Mouse (Mus musculus) hindbrain, embryonic 10.5 days (tissue): Measurements from ENCODE around the gene Ighmbp2. TPM values are rescaled to one million over a fixed set of nuclear protein-coding genes. Genes with fewer than 3 reads are reported as not detected.
A peak's percentile ranks its signal among the peaks of the same experiment; 100 is the strongest.

ENCODE experiments used
- DNase-seq: peaks from one replicate; pipeline ENCODE4 v3.0.0-alpha.2; 2017; ENCODE audit warnings: low spot score
- H3K27ac ChIP-seq: fragments of 300-500 bp; sonication (generic); 2 replicates; pipeline ENCODE4 v1.5.1; 2016; ENCODE audit warnings: mild to moderate bottlenecking, moderate library complexity
- H3K27me3 ChIP-seq: fragments of 300-500 bp; sonication (generic); 2 replicates; pipeline ENCODE4 v1.6.1; 2016; ENCODE audit warnings: mild to moderate bottlenecking; ENCODE audit not compliant: poor library complexity, insufficient read depth, severe bottlenecking
- H3K36me3 ChIP-seq: fragments of 300-500 bp; sonication (generic); 2 replicates; pipeline ENCODE4 v1.6.1; 2016; ENCODE audit warnings: mild to moderate bottlenecking, moderate library complexity
- H3K4me1 ChIP-seq: fragments of 300-500 bp; sonication (generic); replicated peaks from 2 replicates; pipeline ENCODE4 v1.6.1; 2016; ENCODE audit warnings: mild to moderate bottlenecking
- H3K4me3 ChIP-seq: fragments of 300-500 bp; sonication (generic); 2 replicates; pipeline ENCODE4 v1.5.1; 2016; ENCODE audit warnings: mild to moderate bottlenecking, moderate library complexity
- H3K9me3 ChIP-seq: fragments of 300-500 bp; sonication (generic); 2 replicates; pipeline ENCODE4 v1.6.1; 2016; ENCODE audit warnings: mild to moderate bottlenecking, moderate library complexity
- WGBS: fragments of 180-500 bp; shearing (Covaris S2); methylation state at CpG from one replicate; pipeline ENCODE4 v1.1.7; 2016; 5-methylcytosine and 5-hydroxymethylcytosine counted together
- polyA plus RNA-seq: library from polyadenylated mRNA; unstranded; fragments of >200 nt; fragmentation: Nextera tagmentation; extraction: Ambion mirVana; gene quantifications from 2 replicates; pipeline ENCODE4 v1.2.1, GENCODE M21; 2016

Ighmbp2 gene
- polyA plus RNA-seq, result 10.9 and 11.2 TPM in 2 replicates

DNA sequence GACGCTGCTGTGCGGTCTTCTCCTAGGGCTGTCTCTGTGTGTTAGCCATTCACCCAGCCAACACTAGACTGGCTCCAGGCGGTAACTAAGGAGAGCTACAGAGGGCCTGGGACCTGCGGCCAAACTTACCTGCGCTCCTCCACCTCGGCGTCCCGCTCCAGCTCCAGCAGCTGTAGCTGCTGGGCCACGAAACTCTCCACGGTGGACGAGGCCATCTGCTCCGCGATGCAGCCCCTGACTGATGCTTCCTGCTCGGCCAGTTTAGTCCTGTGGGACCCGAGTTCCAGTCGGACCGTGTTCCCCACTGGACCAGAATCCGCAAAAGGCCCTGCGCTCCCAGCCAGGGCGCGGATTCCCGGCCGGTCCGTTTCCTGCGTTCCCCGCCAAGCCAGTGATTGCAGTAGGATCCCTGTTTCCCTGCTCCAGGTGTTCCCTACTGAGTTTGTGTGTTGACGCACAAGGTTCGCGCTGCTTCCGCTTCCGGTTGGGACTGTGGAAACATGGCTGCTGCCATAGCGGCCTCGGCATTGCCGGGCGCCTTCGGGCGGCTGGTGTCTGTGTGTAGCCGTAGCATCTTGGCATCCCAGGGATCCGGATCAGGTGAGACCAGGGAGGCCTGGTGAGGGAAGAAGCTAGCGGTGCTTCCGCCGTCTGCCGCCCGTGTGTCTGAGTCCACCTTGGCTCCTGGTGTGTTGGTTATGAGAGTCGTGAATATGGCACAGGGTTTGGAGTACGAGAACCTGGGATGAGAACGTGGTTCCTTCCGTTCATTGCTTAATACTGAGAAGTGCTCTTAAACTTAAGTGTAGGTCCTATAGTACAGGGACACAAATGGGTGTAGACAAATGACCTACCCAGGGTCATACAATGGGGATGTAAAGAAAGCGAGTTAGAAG lies at the start of gene Ighmbp2, which contains the start of gene Mrpl21:
Ighmbp2 (minus strand) TSS at position 446 of the 896 bp plus-strand sequence.
Mrpl21 (plus strand) TSS at position 330 of the 896 bp plus-strand sequence.
- under 1% methylated on average over 49 of the region's 49 CpGs for WGBS
- H3K27ac ChIP-seq, result peak within 1 kb of the TSS; percentile 91
- peaks cover 65% of the 10 kb centered on the region for H3K36me3 ChIP-seq
- peaks cover 22% of the 10 kb centered on the region for H3K4me1 ChIP-seq
- peak; percentile 91 for DNase-seq
- peak within 1 kb of the TSS; percentile 86 for H3K4me3 ChIP-seq
- no peaks in the 10 kb centered on the region for H3K27me3 ChIP-seq
- no peaks in the 10 kb centered on the region for H3K9me3 ChIP-seq

- peaks cover under 1% of the 10 kb centered on the region; the same call in 1 of the 2 replicates for H3K9me3 ChIP-seq
- peaks cover 47% of the 10 kb centered on the region for H3K4me1 ChIP-seq
- no peaks in the 10 kb centered on the region for H3K36me3 ChIP-seq
- WGBS, result 83% methylated on average over 12 of the region's 12 CpGs
- peaks cover 57% of the 10 kb centered on the region for H3K27me3 ChIP-seq
- DNase-seq, result no peak
- no peak overlapping the region for H3K4me3 ChIP-seq
- H3K27ac ChIP-seq, result no peak overlapping the region
Observed at GRCm38 (mm10) chr19:3326479-3327047, 43.7 kb upstream of the Ighmbp2 start.

DNA sequence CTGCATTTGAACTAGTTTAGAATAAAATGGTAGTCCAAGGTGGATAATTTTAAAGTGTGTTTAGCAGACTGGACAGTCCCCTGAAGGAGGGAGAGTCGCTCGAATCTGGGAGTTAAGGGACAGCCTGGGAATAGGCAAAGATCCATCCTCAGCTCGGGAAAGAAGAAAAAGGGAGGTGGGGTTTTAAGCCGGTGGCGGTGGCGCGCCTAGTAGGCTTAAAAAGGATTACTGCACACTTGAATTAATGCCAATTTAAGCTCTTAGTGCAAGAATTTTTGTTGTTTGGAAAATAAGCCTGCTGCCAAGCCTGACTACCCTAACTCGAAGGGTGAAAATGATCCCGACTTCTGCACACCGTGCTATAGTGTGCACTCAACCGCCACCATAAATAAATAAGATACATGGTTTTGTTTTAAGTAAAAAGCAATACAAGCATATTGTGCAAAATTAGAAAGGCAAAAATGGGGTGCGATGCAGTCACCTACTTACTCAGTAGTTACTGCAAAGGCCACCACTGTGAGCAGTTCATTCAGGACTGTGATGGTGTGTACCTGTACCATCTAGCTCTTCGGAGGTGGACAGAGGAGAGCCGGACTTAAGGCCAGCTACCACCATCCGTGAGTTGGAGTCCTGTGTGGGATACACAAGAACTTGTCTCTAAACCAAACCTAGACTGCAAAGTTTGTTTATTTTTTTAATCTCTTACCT lies 43.1 kb upstream of the Ighmbp2 start:
- Histone ChIP-seq H3K4me1 (peaks cover 49% of the 10 kb centered on the region), H3K36me3 (no peaks in the 10 kb centered on the region), H3K27ac (peak overlapping the region; percentile 84), H3K27me3 (peaks cover 63% of the 10 kb centered on the region), H3K9me3 (peaks cover 5% of the 10 kb centered on the region; the same call in 1 of the 2 replicates), H3K4me3 (peak overlapping the region; percentile 56)
- DNase-seq, result no peak
- WGBS, result 44% methylated on average over 15 of the region's 15 CpGs

GRCm38 (mm10) chr19:3324931-3325711 lies 42.3 kb upstream of the Ighmbp2 start:
- H3K9me3 ChIP-seq, result peaks cover 5% of the 10 kb centered on the region; the same call in 1 of the 2 replicates
- peaks cover 49% of the 10 kb centered on the region for H3K4me1 ChIP-seq
- no peaks in the 10 kb centered on the region for H3K36me3 ChIP-seq
- H3K27ac ChIP-seq, result peak overlapping the region; percentile 84
- H3K4me3 ChIP-seq, result peak overlapping the region; percentile 56
- DNase-seq, result peak; percentile 89
- peaks cover 67% of the 10 kb centered on the region for H3K27me3 ChIP-seq
- WGBS, result 1% methylated on average over 59 of the region's 59 CpGs

DNA sequence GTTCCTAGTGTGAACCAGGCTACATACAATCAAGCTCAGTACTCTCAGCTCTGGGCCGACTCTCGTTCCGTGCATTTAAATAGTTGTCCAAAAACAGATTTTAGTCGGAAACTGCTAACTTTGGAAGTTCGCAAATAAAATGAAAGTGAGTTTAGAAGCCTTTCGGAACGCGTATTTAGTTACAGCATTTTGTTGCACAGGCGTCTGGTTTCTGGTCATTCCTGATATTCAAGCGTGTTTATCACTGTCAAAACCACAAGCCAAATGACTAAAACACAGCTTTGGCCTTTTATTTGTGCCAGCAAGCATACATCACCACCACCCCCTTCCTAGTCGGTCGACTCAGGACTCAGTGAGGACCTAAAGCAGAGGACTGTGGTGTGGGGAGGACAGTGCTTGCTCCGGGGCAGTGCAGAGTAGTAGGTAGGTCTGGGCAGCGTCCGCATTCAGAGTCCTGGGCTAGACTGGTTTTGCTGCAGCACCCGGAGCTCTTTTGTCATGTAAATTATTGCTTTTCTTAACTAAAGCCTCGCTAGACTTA lies 41.5 kb upstream of the Ighmbp2 start:
- Histone ChIP-seq H3K9me3 (peaks cover 5% of the 10 kb centered on the region; the same call in 1 of the 2 replicates), H3K4me3 (peak overlapping the region; percentile 56), H3K27me3 (peaks cover 74% of the 10 kb centered on the region), H3K36me3 (no peaks in the 10 kb centered on the region), H3K4me1 (peaks cover 49% of the 10 kb centered on the region), H3K27ac (no peak overlapping the region)
- peak; percentile 41 for DNase-seq
- 4% methylated on average over 17 of the region's 17 CpGs for WGBS

DNA sequence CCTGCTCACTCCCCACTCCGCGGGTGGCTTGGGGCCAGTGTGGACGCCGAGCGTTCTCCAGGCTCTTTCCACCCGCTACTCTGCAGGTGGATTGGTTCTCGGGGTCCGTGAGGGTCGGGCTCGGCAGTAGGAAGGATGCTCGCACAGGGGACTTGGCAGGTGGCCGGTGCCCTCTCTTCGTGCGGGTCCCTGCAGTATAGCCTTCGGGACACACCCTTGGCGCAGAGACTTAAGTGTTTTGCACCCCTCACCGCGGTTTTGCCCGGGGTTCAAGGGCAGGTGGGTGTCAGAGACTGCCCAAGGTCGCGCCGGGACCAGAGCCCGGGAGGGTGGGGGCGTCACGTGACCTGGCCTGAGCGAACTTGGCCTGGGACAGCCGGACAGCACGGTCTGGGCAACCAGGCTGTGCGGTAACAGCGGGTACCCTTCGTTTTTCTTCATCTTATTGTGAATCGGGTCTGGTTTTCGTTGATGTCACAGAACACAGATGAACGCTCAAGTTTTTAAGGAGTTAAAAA lies 41.0 kb upstream of the Ighmbp2 start:
- H3K4me3 ChIP-seq, result peak overlapping the region; percentile 56
- peaks cover 75% of the 10 kb centered on the region for H3K27me3 ChIP-seq
- no peaks in the 10 kb centered on the region for H3K36me3 ChIP-seq
- H3K9me3 ChIP-seq, result peaks cover 5% of the 10 kb centered on the region; the same call in 1 of the 2 replicates
- peak; percentile 51 for DNase-seq
- H3K4me1 ChIP-seq, result peaks cover 49% of the 10 kb centered on the region
- peak overlapping the region; percentile 62; the same call in 1 of the 2 replicates for H3K27ac ChIP-seq
- under 1% methylated on average over 34 of the region's 34 CpGs for WGBS

DNA sequence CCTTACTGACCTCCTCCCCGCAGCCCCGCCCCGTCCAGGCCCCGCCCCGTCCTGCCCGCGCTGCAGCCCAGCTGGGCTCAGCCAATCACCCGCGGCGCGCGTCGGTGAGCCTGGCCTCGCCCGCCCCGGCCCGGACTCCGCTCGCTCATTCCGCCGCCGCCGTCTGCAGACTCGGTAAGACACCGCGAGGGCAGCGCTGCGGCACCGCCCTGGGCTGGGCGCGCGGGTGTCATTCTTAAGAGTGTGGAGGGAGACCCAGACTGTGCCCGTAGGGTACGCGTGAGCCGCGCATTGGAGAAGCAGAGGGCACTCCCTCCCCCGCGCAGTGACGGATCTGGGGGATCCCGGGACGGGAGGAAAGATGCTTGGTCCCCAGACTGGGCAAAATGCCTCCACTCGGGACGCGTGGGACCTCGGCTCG lies 40.4 kb upstream of the Ighmbp2 start:
- peak overlapping the region; percentile 56 for H3K4me3 ChIP-seq
- H3K4me1 ChIP-seq, result peaks cover 49% of the 10 kb centered on the region
- DNase-seq, result peak; percentile 79
- peaks cover 5% of the 10 kb centered on the region; the same call in 1 of the 2 replicates for H3K9me3 ChIP-seq
- peak overlapping the region; percentile 62 for H3K27ac ChIP-seq
- under 1% methylated on average over 47 of the region's 47 CpGs for WGBS
- H3K27me3 ChIP-seq, result peaks cover 75% of the 10 kb centered on the region
- no peaks in the 10 kb centered on the region for H3K36me3 ChIP-seq

GRCm38 (mm10) chr19:3322261-3322969 lies 39.6 kb upstream of the Ighmbp2 start, which contains the start of gene Cpt1a:
Gene Cpt1a (plus strand): TSS chr19:3322334.
- Histone ChIP-seq H3K9me3 (peaks cover 5% of the 10 kb centered on the region; the same call in 1 of the 2 replicates), H3K27ac (no peak within 1 kb of the TSS; the same call in 1 of the 2 replicates), H3K36me3 (no peaks in the 10 kb centered on the region), H3K27me3 (peaks cover 72% of the 10 kb centered on the region), H3K4me1 (peaks cover 49% of the 10 kb centered on the region), H3K4me3 (peak within 1 kb of the TSS; percentile 56)
- WGBS, result 3% methylated on average over 26 of the region's 26 CpGs
- peak; percentile 43 for DNase-seq

GRCm38 (mm10) chr19:3321617-3322016 lies 38.8 kb upstream of the Ighmbp2 start:
- Histone ChIP-seq H3K9me3 (peaks cover 5% of the 10 kb centered on the region; the same call in 1 of the 2 replicates), H3K27ac (no peak overlapping the region), H3K4me1 (peaks cover 49% of the 10 kb centered on the region), H3K4me3 (peak overlapping the region; percentile 56; the same call in 1 of the 2 replicates), H3K36me3 (no peaks in the 10 kb centered on the region), H3K27me3 (peaks cover 67% of the 10 kb centered on the region)
- 6% methylated on average over 11 of the region's 11 CpGs for WGBS
- DNase-seq, result peak; percentile 12

DNA sequence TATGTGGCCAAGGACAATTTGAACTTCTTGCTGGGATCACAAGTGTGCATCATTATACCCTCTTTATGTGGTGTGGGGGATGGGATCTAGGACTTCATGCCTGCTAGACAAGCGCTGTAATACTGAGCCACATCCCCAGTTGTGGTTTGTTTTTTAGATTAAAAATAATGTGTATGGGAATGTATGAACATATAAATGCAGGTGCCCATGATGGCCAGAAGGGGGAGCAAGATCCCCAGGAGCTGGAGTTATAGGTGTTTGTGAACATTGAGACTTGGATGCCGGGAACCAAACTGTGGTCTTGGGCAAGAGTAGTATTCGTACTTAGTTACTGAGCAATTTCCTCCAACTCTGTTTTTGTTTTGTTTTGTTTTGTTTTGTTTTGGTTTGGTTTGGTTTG lies 38.0 kb upstream of the Ighmbp2 start:
- Histone ChIP-seq H3K4me3 (no peak overlapping the region), H3K4me1 (peaks cover 42% of the 10 kb centered on the region), H3K27me3 (peaks cover 59% of the 10 kb centered on the region), H3K9me3 (peaks cover 5% of the 10 kb centered on the region; the same call in 1 of the 2 replicates), H3K36me3 (no peaks in the 10 kb centered on the region), H3K27ac (no peak overlapping the region)
- DNase-seq, result no peak
- WGBS, result 75% methylated on average over 3 of the region's 3 CpGs

GRCm38 (mm10) chr19:3320086-3320485 lies 37.3 kb upstream of the Ighmbp2 start:
- H3K4me3 ChIP-seq, result no peak overlapping the region
- peaks cover 36% of the 10 kb centered on the region for H3K4me1 ChIP-seq
- H3K9me3 ChIP-seq, result peaks cover 5% of the 10 kb centered on the region; the same call in 1 of the 2 replicates
- no peak overlapping the region for H3K27ac ChIP-seq
- 83% methylated on average over 7 of the region's 7 CpGs for WGBS
- no peak for DNase-seq
- peaks cover 57% of the 10 kb centered on the region for H3K27me3 ChIP-seq
- H3K36me3 ChIP-seq, result no peaks in the 10 kb centered on the region
